Mouse (Mus musculus): ENCODE data around the gene Prrt1.

Gene Prrt1

DNA sequence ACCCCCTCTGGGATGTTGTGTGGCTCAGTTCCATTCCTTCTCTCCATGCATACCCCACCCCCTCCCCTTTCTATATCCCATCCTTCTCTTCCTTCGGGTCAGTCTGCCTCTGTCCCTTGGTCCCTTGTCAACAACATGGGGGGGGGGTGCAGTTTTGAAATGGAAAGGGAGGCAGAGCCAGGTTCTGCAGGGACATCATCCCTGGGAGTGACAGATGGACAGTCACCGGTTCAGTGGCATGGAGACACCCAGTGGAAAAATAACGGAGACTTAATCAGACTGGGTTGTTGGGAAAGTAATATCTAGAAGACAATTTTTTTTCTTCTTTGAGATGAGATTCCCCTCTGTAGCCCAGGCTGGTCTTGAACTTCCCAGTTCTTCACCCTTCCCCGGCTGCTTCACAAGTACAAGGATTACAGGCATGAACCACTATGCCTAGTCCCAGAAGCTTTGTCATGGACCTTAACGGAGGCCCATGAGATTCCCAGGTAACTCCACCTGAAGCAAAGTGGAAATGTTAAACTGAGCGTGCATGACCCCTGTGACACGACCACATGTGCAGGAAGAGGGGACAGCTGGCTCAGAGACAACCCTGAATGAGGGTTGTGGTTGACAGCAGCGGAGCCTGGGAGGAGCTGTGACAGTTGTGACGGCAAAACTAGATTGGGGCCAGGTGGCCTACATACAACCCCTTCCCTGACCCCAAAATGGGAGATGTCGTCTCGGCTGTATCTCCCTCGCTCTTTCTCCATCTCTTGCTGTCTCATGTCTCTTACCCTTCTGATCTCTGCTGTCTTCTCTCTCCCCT is 667 bp downstream of the Prrt1 start:
- peak; percentile 14 for DNase-seq

DNA sequence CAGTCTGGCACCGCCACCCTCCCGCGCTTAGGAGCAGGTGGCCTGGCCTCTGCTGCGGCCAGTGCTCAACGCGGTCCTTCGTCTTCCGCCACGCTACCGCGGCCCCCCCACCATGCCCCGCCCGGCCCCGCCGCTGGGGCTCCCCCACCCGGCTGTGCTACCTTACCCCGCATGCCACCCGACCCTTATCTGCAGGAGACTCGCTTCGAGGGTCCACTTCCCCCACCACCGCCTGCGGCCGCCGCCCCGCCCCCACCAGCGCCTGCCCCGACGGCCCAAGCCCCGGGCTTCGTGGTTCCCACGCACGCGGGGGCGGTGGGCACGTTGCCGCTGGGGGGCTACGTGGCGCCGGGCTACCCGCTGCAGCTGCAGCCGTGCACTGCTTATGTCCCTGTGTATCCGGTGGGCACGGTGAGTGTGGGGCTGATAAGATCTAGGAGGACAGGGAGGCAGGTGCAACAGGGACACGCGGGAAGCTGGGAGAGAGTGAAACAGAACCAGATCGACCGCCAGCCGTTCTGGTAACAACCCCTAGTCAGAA is 1.5 kb downstream of the Prrt1 start:
- DNase-seq, result peak; percentile 64

DNA sequence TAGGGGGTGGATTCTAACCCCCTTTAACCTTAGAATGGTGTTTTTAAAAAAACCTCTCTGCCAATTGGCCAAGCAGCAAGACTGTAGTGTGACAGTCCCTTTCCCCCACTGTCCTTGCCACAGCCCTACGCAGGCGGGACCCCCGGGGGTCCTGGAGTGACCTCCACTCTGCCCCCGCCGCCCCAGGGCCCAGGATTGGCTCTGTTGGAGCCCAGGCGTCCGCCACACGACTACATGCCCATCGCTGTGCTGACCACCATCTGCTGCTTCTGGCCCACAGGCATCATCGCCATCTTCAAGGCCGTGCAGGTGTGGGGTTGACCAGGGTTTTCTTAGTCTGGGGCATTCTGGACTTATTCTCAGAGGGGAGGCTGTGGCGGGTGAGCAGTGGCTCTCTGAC is 2.3 kb downstream of the Prrt1 start:
- DNase-seq, result peak; percentile 19

DNA sequence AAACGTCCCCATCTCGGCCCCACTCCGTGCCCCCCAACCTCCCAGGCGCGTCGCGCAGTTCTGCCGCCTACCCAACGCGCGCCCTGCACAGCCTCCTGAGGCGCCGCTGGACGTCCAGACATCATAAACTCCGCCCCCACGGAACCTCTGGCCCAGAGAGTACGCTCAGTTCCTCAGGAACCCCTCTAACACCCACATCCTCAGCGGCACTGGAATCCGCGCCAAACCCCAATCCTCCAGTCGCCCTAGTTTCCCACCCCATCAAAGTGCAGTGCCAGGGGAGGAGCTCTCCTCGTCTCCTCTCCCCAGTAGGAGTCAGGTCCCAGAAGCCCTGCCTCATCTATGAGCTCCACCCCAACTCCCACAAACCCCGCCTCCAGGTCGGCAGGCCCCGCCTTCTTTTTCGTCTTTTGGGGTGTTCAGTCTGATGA is 2.9 kb downstream of the Prrt1 start:
- DNase-seq, result peak; percentile 76

DNA sequence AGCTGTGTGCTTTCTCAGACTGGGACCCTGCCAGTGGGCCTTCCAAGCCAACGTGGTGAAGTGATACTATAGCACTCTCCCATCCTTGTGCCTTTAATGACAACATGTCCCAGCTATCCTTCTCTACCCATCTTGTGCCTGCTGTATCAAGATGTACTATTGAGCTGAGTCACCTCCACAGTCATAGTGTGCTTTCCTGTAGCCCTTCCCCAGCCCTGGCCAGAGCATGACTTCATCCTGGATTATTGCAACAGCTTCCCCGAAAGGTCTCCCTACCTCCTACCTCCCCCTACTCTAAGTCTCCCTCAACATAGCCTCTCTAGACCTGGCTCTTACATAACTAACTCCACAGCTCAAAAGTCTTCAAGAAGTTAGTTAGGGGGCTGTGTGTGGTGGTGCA is 6.3 kb downstream of the Prrt1 start:
- DNase-seq, result no peak

DNA sequence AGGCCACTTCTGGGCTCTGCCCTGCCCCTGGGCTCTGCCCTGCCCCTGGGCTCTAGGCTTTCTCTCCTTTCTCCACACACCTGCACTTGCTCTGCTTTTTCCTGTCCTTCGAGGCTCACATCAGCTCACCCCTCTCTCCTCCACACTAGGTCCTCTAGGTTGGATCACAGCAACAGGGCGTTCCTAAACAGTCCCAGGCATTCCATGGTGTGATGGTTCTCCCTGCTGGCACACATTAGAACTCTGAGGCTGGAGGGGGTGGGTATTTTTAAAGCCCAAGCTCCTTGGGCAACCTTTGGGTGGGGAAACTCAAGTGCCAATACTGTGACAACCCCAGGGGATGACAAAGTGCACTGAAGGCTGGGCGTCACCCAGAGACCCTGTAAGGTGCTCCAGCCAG is 8.1 kb downstream of the Prrt1 start:
- DNase-seq, result no peak

DNA sequence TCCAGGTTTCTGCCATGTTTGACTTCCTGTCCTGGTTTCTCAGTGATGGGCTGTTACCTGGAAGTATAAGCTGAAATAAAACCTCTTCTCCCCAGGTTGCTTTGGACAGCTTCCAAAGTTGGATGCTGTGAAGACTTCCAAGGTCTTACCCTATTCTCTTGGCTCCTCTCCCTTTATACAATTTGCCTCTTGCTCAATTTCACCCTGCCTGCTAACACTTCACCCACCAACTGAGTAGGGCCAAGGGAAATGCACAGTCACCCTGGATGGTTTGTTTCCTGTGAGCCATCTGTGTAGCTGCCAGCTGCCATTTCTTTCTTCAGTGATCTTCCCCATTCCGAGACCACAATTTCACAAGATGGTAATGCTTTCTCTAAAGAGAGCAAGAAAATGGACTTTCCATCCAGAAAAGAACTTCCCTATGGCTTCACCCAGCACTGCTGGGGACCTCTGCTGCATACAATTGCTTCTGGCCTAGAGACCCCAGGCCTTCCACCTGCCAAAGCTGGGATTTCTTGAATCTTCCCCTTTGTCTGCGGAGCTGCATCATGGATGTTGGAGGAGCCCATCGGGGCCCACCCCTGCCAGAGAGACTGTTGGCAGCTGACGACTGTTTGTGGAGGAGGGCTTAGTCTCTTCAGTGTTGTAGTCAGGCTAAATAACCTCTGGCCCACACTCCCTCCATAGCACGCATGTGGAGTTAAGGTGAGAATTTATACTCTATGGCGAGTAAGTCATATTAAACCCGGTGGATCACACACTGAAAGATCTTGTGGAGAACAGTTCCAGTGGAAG is 10.3 kb downstream of the Prrt1 start:
- DNase-seq, result no peak

DNA sequence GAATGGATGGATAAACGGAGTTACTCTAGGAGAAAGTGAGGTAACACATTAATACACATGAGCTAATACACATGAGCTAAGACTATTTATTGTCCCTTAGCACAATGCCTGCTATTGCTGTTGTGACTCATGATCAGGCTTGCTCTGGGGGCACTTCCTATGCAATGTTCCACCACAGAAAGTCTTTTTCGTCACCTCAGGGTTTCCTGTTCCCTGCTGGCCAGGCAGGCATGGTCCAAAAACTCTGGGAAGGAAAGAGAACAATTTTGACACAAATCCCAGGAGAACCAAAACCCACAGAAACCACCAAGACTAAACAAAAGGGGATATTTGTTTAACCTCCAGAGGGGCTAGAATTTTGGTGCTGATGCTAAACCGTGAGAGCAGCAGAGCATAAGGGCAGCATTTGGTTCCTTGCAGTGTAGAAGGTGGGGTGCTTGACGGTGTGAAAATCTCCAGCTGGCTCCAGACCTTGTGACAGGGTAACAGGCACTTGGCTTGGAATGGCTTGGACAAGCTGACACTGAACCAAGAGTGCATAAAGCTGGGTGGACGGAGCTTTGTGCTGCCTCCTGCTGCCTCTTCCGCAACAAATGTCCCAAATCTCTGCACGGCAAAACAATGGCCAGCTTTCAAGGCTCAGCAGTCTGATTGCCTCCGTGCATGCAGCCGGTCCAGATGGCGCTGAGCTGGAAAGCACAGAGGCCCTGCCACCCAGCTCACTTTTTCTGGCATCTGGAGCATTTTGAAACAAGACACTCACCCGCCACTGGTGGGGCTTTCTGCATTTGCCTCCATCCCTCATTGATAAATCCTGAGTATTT is 11.7 kb downstream of the Prrt1 start:
- DNase-seq, result peak; percentile 21

DNA sequence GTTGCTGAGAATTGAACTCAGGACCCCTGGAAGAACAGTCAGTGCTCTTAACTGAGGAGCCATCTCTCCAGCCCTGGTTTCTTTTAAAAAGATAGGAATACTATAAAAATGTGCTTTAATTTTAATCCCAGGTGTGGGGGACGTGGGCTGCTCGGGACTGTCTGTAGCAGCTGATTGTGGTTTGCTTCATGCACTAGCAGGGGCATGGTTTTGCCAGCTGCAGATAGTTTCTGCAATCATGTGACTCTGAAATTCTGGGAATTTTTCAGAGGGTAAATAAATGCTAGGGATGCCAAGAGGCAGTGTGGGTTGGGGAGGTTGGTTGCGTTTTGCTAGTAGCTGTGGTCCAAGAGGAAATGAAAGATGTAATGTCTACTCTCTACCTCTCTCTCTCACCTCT is 12.6 kb downstream of the Prrt1 start:
- DNase-seq, result no peak

DNA sequence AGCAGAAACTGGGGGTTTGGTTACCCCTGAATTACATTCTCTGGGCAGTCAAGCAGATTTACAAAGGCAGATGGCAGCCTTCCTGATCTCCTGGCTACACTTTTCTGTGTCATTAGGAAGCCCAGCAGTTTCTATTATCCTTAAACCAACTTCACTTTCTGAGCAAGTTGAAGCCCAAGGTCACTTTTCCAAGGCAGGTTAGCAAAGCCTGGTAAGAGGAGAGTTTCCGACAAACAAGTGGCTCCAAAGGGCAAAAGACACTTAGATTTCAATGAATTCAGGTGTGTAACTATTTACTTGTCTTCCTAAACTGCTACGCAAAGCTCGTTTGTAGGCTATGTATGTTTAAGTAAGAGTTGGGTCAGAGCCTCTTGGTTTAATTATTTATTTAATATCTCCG is 14.0 kb downstream of the Prrt1 start:
- no peak for DNase-seq

DNA sequence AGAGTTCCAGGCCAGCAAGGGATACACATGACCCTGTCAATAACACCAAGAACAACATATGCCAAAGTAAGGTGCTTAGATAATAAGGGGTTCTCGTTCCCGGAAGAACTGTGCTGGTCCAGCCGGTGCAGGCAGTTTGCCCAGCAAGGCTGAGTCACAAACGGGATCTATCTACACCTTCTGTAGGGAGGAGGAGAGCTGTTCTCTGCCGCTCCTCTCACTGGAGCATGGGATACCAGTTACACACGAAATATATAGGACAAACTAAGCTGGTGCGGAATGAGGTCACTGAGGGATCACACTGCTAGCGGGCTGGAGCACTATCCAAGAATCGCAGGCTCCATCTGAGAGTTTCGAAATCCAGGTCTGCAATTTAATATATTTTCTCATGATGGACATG is 14.6 kb downstream of the Prrt1 start:
- no peak for DNase-seq

DNA sequence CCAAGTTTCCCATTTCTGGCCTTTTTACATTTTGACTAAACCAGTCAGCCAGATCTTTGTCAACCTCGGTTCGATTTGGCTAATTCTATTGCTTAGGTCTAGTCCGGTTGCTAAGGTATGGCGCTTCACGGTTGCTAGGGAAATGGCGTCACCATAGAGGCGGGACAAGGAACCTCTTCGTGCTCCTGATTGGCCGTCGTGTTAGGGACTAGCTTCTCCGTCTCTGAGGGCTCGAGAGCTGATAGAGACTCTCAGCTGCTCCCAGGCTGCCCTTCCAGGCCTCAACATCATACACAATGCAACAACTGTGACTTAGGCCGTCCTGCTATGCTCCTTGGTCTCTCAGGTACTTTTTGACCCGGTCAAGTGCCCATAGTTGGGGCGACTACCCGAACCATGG is 15.3 kb downstream of the Prrt1 start, which contains the start of gene Fkbpl:
TSS of gene Fkbpl (plus strand) at position 157 of the 400 bp plus-strand sequence.
- peak; percentile 92 for DNase-seq

DNA sequence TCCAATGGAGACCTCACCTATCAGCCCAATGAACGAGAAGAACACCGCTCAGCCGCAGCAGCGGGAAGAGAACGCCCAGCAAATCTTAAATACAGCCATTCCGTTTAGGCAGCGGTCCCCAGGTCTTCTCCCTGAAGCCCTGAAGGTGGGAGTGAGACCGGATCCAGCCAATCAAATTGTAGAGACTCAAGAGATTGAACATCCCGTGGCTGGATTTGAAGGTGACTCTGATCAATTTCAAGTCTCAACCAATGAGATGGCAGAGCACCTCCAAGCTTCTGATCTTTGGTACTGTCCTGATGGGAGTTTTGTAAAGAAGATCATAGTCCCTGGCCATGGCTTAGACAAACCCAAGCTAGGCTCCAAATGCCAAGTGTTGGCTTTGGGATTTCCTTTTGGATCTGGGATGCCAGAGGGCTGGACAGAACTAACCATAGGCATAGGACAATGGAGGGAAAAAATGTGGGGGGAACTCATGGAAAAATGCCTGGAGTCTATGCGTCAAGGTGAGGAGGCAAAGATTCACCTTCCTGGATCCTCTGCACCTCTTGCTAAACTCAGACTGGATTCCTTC is 16.0 kb downstream of the Prrt1 start:
- no peak for DNase-seq

DNA sequence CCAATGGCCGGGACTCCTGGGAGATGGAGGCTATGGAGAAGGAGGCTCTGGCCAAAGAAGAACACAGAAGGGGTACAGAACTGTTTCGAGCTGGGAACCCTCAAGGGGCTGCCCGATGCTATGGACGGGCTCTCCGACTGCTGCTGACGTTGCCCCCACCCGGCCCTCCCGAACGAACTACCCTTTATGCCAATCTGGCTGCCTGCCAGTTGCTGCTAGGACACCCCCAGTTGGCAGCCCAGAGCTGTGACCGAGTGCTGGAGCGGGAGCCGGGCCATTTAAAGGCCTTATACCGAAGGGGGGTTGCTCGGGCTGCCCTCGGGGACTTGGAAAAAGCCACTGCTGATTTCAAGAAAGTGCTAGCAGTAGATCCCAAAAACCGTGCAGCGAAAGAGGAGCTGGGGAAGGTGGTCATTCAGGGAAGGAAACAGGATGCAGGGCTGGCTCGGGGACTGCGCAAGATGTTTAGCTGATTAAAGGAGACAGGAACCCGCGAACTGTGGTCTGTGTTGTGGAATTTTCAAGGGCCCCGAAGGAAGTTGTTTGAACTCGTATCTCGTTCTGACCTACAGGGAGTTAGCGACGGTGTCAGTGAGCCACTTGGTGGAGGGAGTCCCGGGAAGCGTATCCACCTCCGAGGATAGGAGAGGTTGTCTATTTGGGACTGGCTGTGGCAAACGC is 16.6 kb downstream of the Prrt1 start:
- DNase-seq, result no peak

DNA sequence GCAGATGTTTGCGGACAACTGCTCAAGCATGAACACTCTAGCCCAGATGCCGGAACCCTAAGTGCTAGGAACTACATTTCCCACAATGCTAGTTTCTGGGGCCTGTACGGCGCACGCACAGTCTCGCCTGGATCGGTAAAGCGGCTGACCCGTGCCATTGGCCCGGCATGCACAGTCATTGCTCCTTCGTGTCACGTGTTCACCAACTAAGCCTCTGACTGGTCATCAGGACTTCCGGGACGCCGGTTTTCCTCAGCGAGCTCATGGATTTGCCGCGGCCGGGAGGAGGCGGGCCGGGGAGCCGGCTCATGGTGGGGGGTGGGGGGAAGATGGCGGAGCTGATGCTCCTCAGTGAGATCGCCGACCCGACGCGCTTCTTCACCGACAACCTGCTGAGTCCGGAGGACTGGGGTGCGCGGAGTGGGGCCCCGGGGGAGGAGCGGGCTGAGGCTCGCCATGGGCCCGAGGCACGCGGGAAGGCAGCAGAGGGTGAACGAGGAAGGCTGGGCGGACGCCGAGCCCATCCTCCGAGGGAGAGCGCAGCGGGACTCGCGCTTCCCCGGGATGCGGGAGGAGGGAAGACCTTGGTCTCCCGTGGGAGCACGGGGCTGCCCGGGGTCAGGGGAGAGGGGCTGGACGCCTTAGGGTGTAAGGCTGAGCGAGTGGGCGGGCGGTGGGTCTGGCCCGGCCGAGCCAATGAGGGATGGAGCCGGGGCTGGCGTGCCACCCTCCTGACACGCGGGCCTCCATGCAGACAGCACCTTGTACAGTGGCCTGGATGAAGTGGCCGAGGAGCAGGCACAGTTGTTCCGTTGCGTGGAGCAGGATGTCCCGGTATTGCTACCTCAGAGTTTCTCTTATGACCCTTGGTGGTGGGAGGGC is 17.8 kb downstream of the Prrt1 start, which contains the start of gene Atf6b:
TSS of gene Atf6b (plus strand) at position 241 of the 882 bp plus-strand sequence.
- DNase-seq, result peak; percentile 94

DNA sequence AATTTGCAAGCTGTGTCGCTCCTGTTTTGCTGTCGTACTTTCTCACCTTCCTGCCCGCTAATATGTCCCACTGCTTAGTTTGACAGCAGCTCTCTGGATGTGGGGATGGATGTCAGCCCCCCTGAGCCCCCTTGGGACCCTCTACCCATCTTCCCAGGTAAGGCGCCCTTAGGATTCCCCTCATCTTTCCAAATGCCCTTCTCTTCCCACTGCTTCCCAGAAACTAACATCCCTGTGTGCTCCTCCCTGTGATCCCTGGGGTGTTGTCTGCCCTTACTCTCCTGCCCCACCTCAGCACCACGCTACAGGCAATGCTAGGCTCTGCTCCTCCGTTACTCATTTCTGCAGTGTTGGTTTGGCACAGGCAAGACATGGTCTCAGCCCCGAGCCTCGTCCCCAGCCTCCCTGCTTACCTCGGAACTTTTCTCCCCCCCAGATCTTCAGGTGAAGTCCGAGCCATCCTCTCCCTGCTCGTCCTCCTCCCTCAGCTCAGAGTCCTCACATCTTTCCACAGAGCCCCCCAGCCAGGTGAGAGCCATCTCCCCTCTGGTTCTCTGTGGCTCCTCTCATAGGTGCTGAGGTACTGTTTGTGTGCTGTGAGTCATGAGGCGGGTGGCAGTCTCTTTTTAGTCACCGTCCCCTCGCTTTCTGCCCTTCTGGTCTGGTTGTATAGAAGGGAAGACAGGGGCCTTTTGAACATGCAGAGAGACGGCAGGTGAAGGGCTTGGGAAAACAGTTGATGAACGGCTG is 19.0 kb downstream of the Prrt1 start:
- no peak for DNase-seq

DNA sequence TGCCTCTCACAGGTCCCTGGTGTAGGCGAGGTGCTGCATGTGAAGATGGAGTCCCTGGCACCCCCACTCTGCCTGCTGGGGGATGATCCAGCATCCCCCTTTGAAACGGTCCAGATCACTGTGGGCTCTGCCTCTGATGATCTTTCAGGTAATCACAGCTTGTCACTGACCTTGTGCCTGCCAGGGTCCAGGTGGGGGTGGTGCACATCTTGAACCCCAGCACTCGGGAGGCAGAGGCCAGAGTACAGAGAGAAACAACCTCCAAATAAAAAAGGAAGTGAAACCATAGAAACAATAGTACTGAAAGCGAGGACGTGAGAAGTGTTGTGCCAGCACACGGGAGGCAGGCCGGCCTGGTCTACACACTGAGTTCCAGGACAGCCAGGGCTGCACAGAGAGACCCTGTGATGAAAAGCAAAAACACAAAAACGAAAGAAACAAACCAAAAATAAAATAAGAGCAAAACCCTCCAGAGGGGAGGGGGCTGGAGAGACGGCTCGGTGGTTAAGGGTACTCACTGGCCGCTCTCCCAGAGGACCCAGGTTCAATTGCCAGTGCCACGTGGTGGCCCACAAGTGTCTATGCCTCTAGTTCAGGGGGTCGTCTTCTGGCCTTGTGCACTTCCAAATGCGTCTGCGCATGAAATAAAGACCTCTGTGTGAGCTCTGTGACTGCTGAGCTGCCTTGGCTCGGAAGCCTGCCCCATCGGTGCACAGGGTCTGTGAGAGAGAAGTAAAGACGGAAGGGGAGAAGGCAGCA is 20.0 kb downstream of the Prrt1 start:
- DNase-seq, result no peak

DNA sequence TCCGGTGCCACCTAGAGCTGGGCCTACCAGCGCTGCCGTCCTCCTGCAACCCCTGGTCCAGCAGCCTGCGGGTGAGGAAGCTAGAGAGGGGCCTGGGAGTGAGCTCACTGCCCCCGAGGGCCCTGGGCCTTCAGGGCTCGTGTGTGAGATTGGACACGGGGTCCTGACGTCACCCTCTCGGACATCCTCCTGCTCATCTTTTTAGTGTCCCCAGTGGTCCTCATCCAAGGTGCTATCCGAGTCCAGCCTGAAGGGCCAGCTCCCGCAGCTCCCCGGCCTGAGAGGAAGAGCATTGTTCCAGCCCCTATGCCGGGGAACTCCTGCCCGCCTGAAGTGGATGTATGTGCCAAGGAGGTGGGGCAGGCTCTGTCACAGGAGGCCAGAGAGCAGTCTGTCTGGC is 21.4 kb downstream of the Prrt1 start:
- DNase-seq, result no peak

DNA sequence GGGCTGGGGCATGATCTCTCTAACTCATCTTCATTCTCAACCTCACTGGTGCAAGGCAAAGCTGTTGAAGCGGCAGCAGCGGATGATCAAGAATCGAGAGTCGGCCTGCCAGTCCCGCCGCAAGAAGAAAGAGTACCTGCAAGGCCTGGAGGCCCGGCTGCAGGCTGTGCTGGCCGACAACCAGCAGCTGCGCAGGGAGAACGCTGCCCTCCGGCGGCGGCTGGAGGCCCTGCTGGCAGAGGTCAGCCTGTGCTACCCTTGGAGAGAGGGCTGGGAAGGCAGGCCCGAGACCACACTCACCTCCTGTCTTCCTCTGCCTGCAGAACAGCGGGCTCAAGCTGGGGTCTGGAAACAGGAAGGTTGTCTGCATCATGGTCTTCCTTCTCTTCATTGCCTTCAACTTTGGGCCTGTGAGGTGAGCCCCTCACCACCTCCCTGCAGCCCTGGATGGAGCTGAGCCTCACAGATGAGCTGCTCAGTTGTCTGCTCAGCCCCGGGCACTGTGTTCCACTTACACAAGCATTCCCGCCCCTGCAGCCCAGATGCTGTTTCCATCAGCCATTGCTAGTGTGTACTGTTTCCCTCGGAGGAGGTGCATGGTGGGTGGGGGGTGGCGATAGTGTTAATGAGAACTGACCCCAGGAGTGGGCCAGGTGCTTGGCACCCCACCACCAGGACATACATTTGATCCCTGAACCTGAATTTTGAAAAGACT is 22.3 kb downstream of the Prrt1 start:
- DNase-seq, result peak; percentile 44

All from right cerebral cortex, postnatal 14 days (tissue).